Mouse (Mus musculus) left cerebral cortex, postnatal 10 days (tissue): ENCODE measurements around the gene Phactr2. TPM values are rescaled to one million over a fixed set of nuclear protein-coding genes. Genes with fewer than 3 reads are reported as not detected.

Experiments used
- DNase-seq, 2 experiments: peaks; one replicate each; pipeline ENCODE4 v3.0.0; 2021 to 2022; ENCODE audit warnings: low spot score in 2 of 2, mixed read lengths in 1 of 2; ENCODE audit errors: extremely low spot score in 1 of 2
- intact Hi-C: fragments of 180-260 bp; cut with DNase I; formaldehyde crosslinking; loops from one replicate; pipeline ENCODE4 v1.15.1; 2025
- total RNA-seq, 2 experiments: library from RNA; stranded (reverse); gene quantifications; 2 replicates each; pipeline ENCODE4 v1.2.3; 2021

The Phactr2 gene
- total RNA-seq, 2 experiments from 2014 or later = 14.8 to 17.2 TPM

GRCm38 (mm10) chr10:13358679-13359078 is 115.5 kb downstream of the Phactr2 start:
- DNase-seq = no peak
- intact Hi-C loops = no loop called here

- intact Hi-C loops = no loop called here
- no peak for DNase-seq
Observed at GRCm38 (mm10) chr10:13346609-13347290, 127.5 kb downstream of the Phactr2 start.

GRCm38 (mm10) chr10:13340583-13340982 is 133.6 kb downstream of the Phactr2 start:
- DNase-seq = no peak
- intact Hi-C loops = no loop called here

GRCm38 (mm10) chr10:13336964-13337363 is 137.2 kb downstream of the Phactr2 start:
- intact Hi-C loops = no loop called here
- DNase-seq = no peak

DNA sequence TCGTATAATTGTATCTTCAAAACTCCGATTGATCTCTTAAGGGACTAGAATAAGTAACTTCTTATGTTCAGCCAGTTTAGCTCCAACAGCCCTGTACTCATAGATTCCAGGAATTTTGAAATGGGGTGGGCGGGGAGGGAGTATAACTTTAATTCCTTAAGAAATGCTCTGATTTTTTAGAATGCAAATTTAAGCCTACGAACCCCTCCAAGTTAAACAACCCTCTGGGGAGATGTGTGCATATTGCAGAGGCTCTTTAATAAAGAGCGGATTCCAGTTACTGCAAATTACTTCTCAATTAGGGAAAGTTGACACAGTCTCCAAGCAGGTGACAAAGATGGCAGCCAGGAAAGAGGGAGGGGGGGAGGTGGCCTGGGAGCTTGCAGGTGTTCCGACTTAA is 138.4 kb downstream of the Phactr2 start:
- no peak for DNase-seq
- intact Hi-C loops = no loop called here

GRCm38 (mm10) chr10:13335347-13335746 is 138.9 kb downstream of the Phactr2 start:
- intact Hi-C loops = no loop called here
- no peak for DNase-seq

- DNase-seq = no peak
- intact Hi-C loops = no loop called here
Observed at GRCm38 (mm10) chr10:13333781-13334180, 140.4 kb downstream of the Phactr2 start.

GRCm38 (mm10) chr10:13332985-13333384 is 141.2 kb downstream of the Phactr2 start:
- no peak for DNase-seq
- intact Hi-C loops = no loop called here

DNA sequence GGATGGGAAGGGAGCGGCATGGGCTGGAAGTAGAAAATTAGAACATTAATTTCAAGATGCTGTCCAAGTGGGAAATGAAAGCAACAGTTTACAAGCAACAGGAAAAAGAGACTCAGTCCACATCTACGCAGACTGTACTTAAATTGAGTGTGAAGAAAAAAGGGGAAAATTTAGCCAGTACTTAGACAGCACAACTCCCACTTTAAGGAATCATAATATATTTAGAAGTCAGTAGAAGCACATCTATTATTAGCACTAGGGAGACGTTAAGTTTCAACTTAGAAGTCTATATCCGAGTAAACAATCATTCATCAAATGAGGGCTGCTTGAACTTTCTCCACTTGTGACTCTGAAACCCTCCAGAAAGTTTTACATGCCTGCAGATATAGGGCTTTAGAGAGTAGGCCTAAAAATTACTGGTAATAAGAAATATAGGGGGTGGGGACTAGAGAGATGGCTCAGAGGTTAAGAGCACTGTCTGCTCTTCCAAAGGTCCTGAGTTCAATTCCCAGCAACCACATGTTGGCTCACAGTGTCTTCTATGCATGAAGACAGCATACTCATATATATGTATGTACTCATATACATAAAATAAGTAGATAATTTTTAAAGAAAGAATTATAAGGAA is 142.7 kb downstream of the Phactr2 start:
- intact Hi-C loops = no loop called here
- DNase-seq = no peak

- intact Hi-C loops = no loop called here
- DNase-seq = no peak
Observed at GRCm38 (mm10) chr10:13328602-13329001, 145.6 kb downstream of the Phactr2 start.

- DNase-seq = no peak
- intact Hi-C loops = no loop called here
Observed at GRCm38 (mm10) chr10:13326149-13326873, 147.9 kb downstream of the Phactr2 start.

GRCm38 (mm10) chr10:13323806-13324411 is 150.3 kb downstream of the Phactr2 start:
- DNase-seq = peak in 1 of 2 experiments; percentile 86
- intact Hi-C loops = no loop called here

GRCm38 (mm10) chr10:13323139-13323805 is 150.9 kb downstream of the Phactr2 start:
- DNase-seq = peak in 1 of 2 experiments; percentile 27
- intact Hi-C loops = no loop called here

DNA sequence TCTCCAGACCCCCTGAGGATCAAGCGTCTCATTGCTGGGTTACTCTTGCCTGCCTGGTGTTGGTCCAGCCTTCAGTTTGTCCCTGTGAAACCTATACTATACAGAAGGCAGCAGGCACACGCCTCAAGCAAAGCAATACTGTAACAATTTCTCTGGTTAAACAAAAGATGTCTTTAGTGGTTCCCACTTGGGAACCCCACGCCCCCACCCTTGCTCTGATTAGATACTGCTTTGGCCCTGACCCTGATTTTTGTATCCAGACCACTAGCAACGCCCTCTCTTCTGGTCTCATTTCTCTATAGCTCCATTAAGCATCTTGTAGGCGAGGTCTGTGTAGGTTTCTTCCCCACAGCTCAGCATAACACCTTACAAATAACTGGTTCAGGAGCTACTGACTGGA is 159.2 kb downstream of the Phactr2 start:
- intact Hi-C loops = no loop called here
- DNase-seq = no peak

DNA sequence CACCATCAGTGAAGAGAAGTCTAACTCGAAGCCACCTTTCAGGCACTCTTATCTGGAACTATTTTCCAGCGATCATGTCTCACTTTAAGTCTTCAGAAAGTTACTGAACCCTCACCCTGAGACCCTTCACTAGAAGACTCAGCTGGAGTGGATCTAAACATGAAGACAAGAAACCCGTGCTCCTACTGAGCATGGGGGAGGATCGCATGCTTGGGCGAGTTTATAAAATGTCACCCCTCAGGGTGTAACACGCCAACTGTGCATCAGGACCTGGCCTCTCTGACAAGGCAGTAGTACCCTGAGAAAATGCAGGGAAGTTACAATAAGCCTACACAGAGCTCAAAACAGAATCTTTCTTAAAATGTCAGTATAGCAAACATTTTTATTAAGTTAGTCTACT is 161.6 kb downstream of the Phactr2 start:
- intact Hi-C loops = no loop called here

GRCm38 (mm10) chr10:13311612-13312011 is 162.6 kb downstream of the Phactr2 start:
- intact Hi-C loops = no loop called here
- DNase-seq = no peak

More for the DNA sequence above, 161.6 kb downstream of the Phactr2 start:
- no peak for DNase-seq

DNA sequence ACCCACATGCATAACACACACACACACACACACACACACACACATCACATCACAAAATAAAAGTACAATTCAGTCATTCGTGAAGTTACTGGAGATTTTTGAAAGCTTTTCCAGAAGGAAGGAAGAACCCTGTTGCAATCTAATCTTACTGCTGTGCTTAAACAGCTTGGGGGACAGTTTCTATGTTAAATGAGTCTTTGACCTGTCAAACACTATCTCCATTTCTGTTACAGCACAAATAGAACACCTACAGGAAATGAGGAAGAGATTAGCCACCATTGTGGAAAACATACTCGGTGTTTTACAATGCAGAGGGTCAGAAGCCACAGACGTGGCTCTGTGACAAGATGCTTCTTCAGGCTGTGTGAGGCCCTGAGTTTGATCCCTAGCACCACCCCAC is 164.1 kb downstream of the Phactr2 start:
- DNase-seq = no peak
- intact Hi-C loops = no loop called here

DNA sequence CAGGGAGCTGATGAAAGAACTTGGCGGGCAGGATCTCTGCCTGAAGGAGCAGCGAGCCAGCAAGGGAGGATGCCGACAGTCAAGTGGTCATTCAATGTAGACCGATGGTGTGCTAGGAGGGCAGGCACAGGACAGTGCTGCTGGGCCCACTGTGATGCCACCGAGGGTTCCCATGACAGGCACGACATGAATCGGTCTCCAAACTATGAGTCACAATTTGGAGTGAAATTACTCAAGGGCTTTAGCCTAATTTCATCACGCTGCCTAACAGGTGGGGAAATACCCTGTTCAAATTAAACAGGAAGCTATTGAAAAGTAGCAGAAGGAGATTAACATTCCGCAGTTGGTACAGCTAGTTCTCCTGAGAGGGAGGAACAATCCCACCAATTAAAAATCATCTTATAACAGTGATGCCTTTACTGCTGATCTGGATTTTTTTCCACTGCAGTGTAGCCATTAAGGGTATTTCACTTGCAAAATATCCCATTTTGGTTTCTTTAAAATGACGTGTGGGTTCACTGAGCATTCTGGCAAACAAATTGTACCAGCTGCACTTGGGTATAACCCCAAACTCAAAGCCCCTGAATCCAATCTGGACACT is 169.5 kb downstream of the Phactr2 start:
- intact Hi-C loops = no loop called here
- DNase-seq = peak in 1 of 2 experiments; percentile 13
